Mouse (Mus musculus) heart, adult 18-20 months (tissue): Measurements from ENCODE around the gene A530016L24Rik. TPM values are rescaled to one million over a fixed set of nuclear protein-coding genes. Genes with fewer than 3 reads are reported as not detected.

Experiments used
- DNase-seq, 2 experiments: peaks; one replicate each; pipeline ENCODE4 v3.0.0; 2021 to 2022; ENCODE audit warnings: mixed read lengths in 1 of 2
- total RNA-seq, 2 experiments: library from RNA; stranded (reverse); gene quantifications; 2 replicates each; pipeline ENCODE4 v1.2.3; 2021

The A530016L24Rik gene
- total RNA-seq, 2 experiments from 2014 or later = 35.2 to 39.5 TPM

GRCm38 (mm10) chr12:112498683-112499082 is 9.4 kb downstream of the A530016L24Rik start:
- no peak for DNase-seq

- DNase-seq = no peak
Observed at GRCm38 (mm10) chr12:112503003-112503771, 13.9 kb downstream of the A530016L24Rik start.

GRCm38 (mm10) chr12:112506267-112506666 is 17.0 kb downstream of the A530016L24Rik start:
- no peak for DNase-seq

- DNase-seq = no peak
Observed at GRCm38 (mm10) chr12:112507264-112507663, 18.0 kb downstream of the A530016L24Rik start.

- DNase-seq = no peak
Observed at GRCm38 (mm10) chr12:112507984-112508383, 18.7 kb downstream of the A530016L24Rik start.

- DNase-seq = no peak
Observed at GRCm38 (mm10) chr12:112510365-112510732, 21.1 kb downstream of the A530016L24Rik start.

GRCm38 (mm10) chr12:112510733-112511372 is 21.6 kb downstream of the A530016L24Rik start:
- DNase-seq = no peak

GRCm38 (mm10) chr12:112514897-112515296 is 25.6 kb downstream of the A530016L24Rik start:
- no peak for DNase-seq

- DNase-seq = peak; percentile 63 to 74
Observed at GRCm38 (mm10) chr12:112516697-112517337, 27.6 kb downstream of the A530016L24Rik start, which contains the start of gene Tmem179. Gene Tmem179 (minus strand): TSS chr12:112516747.

- peak in 1 of 2 experiments; percentile 45 for DNase-seq
Observed at GRCm38 (mm10) chr12:112518105-112518504, 28.9 kb downstream of the A530016L24Rik start.

- no peak for DNase-seq
Observed at GRCm38 (mm10) chr12:112533758-112534157, 44.5 kb downstream of the A530016L24Rik start.

GRCm38 (mm10) chr12:112537233-112537632 is 48.0 kb downstream of the A530016L24Rik start:
- no peak for DNase-seq

- DNase-seq = no peak
Observed at GRCm38 (mm10) chr12:112538356-112538755, 49.1 kb downstream of the A530016L24Rik start.

- DNase-seq = no peak
Observed at GRCm38 (mm10) chr12:112539466-112539965, 50.3 kb downstream of the A530016L24Rik start.

- DNase-seq = no peak
Observed at GRCm38 (mm10) chr12:112540321-112540720, 51.1 kb downstream of the A530016L24Rik start.

GRCm38 (mm10) chr12:112541483-112542091 is 52.3 kb downstream of the A530016L24Rik start:
- DNase-seq = no peak

GRCm38 (mm10) chr12:112542257-112542919 is 53.1 kb downstream of the A530016L24Rik start:
- no peak for DNase-seq

- DNase-seq = peak; percentile 83 to 97
Observed at GRCm38 (mm10) chr12:112542920-112543300, 53.7 kb downstream of the A530016L24Rik start.

- no peak for DNase-seq
Observed at GRCm38 (mm10) chr12:112543941-112544340, 54.7 kb downstream of the A530016L24Rik start.

GRCm38 (mm10) chr12:112544946-112545701 is 55.9 kb downstream of the A530016L24Rik start:
- peak; percentile 34 to 50 for DNase-seq

- no peak for DNase-seq
Observed at GRCm38 (mm10) chr12:112546110-112546509, 56.9 kb downstream of the A530016L24Rik start.
